Mouse (Mus musculus): ENCODE measurements around the gene Pax8.

The Pax8 gene

GRCm38 (mm10) chr2:24467156-24467555, 8.2 kb downstream of the Pax8 start:
- DNase-seq (ENCODE audit: low spot score in 2 of 2), result no peak

GRCm38 (mm10) chr2:24460808-24461127, 14.6 kb downstream of the Pax8 start:
- no peak for DNase-seq (ENCODE audit: low spot score in 2 of 2)

DNA sequence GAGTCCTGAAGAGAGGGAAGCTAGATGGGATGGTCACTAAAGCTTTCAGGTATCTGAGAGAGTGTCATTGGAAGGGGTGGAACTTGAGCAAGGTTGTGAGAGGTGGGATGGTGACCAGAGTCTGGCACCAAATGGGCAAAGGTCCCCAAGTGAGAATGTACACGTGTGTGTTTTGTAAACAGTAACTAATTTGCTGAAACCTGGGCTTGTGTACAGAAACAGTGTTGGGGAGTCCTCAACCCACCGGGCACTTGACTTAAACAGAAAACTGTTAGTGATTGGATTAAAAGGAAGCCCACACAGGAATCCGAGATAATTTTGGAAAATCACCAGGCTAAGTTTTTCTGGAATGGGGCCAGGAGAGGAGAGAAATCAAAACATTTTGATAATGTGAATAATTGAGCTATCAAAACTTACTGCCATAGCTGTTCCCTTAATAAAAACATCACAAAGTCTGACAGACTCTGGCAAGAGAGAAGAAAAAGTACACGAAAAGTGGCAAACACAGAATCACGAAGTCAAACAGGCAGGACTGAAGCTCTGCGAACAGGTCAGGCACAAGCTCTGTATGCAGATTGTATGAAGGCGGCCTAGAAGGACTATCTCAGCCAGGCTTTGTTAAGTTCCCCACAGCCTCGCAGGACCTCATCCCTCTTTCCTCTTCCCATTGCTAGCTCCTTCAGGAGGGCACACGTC, 15.1 kb downstream of the Pax8 start:
- DNase-seq (ENCODE audit: low spot score in 2 of 2), result no peak

GRCm38 (mm10) chr2:24456841-24457240, 18.6 kb downstream of the Pax8 start:
- DNase-seq (ENCODE audit: low spot score in 2 of 2), result no peak

DNA sequence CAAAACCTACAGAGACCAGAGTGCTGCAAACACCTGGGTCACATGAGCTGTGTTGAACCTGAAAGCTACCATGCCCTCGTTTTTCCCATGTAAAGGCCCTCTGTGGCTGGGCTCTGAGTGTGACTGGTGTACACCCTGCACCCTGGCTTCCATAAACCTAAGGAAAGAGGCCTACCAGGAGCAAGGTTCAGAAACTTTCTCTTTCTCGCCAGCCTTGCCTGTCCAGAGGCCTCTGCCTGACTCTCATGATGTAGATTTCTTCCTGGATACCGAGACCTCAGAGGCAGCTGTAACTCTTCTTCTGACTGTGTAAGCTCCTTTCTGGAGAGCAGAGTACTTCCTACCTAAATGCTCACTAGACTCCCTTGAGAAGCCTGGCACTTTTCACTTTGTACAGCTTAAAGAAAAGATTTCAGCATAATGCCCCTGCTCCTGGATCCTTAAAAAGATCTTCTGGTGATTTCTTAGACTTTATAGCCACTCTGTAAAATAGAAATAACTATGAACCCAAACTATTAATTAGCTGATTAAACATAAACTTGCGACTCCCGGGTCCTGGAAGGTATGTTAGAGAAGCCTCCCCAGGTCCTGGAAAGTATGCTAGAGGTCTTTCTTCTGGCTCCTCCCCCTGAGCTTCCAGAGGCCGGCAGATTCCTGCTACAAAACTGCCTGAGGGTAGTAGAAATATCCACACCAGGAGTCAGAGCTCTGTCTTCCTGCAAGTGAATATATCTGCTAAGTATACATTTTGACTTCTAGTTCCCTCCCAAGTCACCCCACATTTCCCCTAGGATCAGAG, 20.1 kb downstream of the Pax8 start:
- no peak for DNase-seq (ENCODE audit: low spot score in 2 of 2)

GRCm38 (mm10) chr2:24454429-24455011, 20.9 kb downstream of the Pax8 start:
- DNase-seq (ENCODE audit: low spot score in 2 of 2), result no peak

- no peak for DNase-seq (ENCODE audit: low spot score in 2 of 2)
Measured at GRCm38 (mm10) chr2:24453206-24453605, 22.2 kb downstream of the Pax8 start.

GRCm38 (mm10) chr2:24449111-24449510, 26.3 kb downstream of the Pax8 start:
- DNase-seq (ENCODE audit: low spot score in 2 of 2), result no peak

DNA sequence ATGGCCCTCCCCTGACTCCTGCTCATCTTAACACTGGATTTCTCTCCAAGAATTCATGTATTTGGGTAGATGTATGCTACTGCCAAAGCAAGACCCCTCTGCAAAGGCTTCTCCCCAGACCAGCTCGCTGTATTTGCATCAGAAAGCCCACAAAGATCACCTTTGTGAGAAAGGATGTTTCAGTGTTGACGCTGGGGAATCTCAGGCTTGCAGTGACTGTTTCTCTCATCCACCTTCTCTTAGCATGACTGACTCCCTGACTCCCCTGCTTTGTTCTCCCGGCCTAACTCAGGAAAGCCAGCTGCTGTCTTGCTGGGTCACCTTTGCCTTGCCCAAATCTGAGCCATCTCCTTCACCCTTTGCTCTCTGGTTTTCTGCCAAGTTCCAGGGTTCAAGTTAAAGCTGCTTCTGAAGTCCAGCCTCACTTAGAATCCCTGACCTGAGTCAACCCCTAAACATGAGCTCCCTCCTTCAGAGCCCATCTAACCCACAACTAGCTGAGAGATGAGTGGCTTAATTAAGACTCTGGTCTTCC, 32.1 kb downstream of the Pax8 start:
- DNase-seq (ENCODE audit: low spot score in 2 of 2), result no peak

- no peak for DNase-seq (ENCODE audit: low spot score in 2 of 2)
Measured at GRCm38 (mm10) chr2:24442303-24442925, 33.0 kb downstream of the Pax8 start.

DNA sequence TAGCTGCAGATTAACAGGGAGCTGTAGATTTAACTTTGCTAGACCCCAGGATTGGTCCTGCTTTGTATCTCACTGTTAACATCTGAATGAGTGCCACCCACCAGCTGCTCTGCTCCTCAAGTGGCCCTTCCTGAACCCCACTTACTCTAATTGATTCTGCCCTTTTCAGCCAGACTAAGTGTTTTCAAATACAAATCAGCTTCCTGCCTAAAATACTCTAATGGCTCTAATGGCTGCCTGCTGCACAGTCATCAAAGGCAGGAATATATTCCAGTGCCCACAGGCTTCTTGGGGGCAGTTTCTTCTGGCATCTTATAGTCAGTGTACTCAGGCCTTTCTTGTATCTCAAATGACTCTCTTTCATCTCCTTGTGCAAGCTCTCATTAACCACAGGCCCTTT, 33.5 kb downstream of the Pax8 start:
- DNase-seq (ENCODE audit: low spot score in 2 of 2), result no peak

DNA sequence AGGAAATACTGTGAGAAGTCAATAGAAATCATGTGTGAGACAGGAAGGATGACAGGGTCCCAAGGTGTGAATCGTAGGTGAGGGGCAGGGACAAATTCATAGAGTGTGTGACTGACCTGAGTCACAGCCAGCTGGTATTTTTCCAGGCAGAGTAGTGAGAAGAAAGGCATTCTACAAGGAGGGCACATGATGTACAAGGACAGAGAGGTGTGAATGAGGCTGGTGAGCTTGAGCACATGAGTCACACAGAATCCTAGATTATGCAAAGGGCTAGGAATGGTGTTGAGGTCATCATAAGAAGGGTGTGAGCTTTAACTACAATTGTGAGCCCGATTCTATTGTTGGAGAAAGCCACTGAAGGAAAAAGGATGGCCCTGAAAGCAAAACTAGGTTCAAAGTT, 35.3 kb downstream of the Pax8 start:
- DNase-seq (ENCODE audit: low spot score in 2 of 2), result no peak

DNA sequence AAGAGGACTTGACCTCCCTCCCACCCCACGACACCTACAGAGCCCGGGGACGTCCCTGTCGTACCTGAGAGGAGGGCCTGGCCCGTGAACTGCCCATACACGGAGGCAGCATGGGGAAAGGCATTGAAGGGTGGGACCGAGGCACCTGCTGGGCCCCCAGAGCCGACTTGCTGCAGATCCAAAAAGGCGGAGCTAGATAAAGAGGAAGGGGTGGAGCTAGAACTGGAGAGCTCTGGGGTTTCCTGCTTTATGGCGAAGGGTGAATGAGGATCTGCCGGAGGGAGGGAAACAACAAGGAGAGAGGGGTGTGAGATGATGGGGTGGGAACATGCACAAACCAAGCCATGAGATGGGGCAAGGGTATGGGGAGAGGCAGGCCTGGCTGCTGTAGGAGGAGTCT, 39.7 kb downstream of the Pax8 start:
- no peak for DNase-seq (ENCODE audit: low spot score in 2 of 2)

DNA sequence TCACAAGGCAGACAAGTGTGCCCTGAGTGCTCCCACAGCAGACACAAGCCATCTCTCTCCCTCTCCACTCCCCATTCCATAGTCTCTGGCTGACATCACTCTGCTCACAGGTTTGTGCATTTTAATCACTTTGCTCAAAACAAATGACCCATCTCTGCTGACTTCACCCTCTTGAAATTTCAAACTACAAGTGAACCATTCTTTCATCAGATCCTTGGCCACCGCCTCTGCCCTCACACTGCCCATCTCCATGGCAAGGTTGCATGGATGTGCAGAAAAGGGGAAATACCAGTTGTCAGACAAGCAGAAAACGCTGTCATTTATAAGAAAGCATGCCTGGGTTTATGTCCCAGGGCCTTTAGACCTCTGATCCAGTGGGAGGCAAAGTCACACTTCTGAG, 40.7 kb downstream of the Pax8 start:
- no peak for DNase-seq (ENCODE audit: low spot score in 2 of 2)

GRCm38 (mm10) chr2:24429806-24430205, 45.6 kb downstream of the Pax8 start:
- DNase-seq (ENCODE audit: low spot score in 2 of 2), result no peak

- no peak for DNase-seq (ENCODE audit: low spot score in 2 of 2)
Measured at GRCm38 (mm10) chr2:24427866-24428675, 47.3 kb downstream of the Pax8 start.

DNA sequence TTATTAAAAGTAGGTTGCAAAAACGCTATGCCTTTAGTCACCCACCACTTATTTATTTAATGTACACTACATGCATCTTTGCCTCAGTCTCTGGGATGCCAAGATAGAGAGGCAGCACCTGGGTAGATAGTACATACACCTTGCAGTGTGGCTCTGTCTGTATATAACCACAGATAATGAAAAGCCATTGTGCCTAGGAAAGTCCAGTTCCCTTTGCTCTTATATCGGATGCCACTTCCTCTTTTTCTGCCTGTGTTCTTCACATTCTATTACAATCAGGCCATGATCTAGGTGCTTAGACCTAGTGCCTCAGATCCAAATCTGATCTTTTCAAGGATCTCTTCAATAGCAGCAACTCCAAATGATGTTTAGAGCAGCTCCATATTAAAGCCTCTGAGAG, 49.8 kb downstream of the Pax8 start:
- DNase-seq (ENCODE audit: low spot score in 2 of 2), result no peak

GRCm38 (mm10) chr2:24422815-24423214, 52.6 kb downstream of the Pax8 start:
- DNase-seq (ENCODE audit: low spot score in 2 of 2), result no peak

DNA sequence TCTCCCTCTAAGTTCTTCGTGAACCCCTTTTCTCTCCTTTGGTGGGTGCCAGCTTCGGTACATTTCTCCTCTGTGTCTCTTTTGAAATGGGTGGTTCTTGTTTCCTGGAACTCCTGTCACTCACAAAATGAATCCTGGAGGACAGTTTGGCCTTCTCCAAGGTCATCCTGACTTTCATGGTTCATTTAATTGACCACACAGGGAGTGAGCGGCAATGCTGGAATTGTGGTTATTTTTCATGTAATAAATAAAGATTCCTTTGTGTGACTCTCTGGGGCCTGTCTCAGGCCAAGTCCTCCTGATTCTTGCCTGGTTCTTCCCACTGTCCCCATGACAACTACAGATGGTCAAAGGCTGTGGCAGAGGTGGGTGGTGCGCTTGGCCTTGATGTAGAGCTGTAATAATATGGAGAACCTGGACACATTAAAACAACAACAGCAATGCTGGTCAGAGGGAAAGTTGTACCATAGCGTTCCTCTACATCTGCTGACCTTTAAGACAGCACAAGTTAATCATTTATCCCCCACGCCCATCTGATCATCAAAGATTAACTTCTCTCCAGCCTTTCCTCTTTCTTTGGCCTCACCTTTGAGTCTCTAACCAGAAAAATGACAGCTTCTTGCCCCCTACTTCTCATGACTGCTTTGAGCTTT, 54.1 kb downstream of the Pax8 start:
- DNase-seq (ENCODE audit: low spot score in 2 of 2), result no peak

GRCm38 (mm10) chr2:24417564-24417963, 57.8 kb downstream of the Pax8 start:
- DNase-seq (ENCODE audit: low spot score in 2 of 2), result no peak

- DNase-seq (ENCODE audit: low spot score in 2 of 2), result no peak
Measured at GRCm38 (mm10) chr2:24417106-24417505, 58.3 kb downstream of the Pax8 start.
